Mouse (Mus musculus) heart, embryonic 16.5 days (tissue): ENCODE results near the gene Car3. TPM values are rescaled to one million over a fixed set of nuclear protein-coding genes. Genes with fewer than 3 reads are reported as not detected.
A peak's percentile ranks its signal among the peaks of the same experiment; 100 is the strongest.

Experiments used
- ATAC-seq: fragments of 200-750 bp; cut with Nextera tagmentation; replicated peaks from 2 replicates; pipeline ENCODE4 v1.8.0; 2017; ENCODE audit warnings: moderate number of reproducible peaks; ENCODE audit not compliant: insufficient read depth, low FRiP score; ENCODE audit errors: extremely low read depth
- H3K27ac ChIP-seq: fragments of 300-500 bp; sonication (generic); 2 replicates; pipeline ENCODE4 v1.5.1; 2014; ENCODE audit warnings: mild to moderate bottlenecking, low read length, control low read depth, moderate library complexity
- H3K27me3 ChIP-seq: fragments of 300-500 bp; sonication (generic); 2 replicates; pipeline ENCODE4 v1.6.1; 2014; ENCODE audit warnings: low read length, mixed read lengths; ENCODE audit not compliant: control insufficient read depth, insufficient read depth
- H3K36me3 ChIP-seq: fragments of 300-500 bp; sonication (generic); 2 replicates; pipeline ENCODE4 v1.6.1; 2014; ENCODE audit not compliant: control insufficient read depth, insufficient read depth
- H3K4me1 ChIP-seq: fragments of 300-500 bp; sonication (generic); 2 replicates; pipeline ENCODE4 v1.6.1; 2014; ENCODE audit warnings: low read length, mixed read lengths; ENCODE audit not compliant: control insufficient read depth, insufficient read depth
- H3K4me2 ChIP-seq: fragments of 300-500 bp; sonication (generic); 2 replicates; pipeline ENCODE4 v1.6.1; 2014; ENCODE audit warnings: low read depth, mild to moderate bottlenecking, control low read depth, low read length
- H3K4me3 ChIP-seq: fragments of 300-500 bp; sonication (generic); 2 replicates; pipeline ENCODE4 v1.5.1; 2014; ENCODE audit warnings: mild to moderate bottlenecking, control low read depth, low read length
- H3K9ac ChIP-seq: fragments of 300-500 bp; sonication (generic); 2 replicates; pipeline ENCODE4 v1.6.1; 2014; ENCODE audit warnings: low read length, control low read depth
- H3K9me3 ChIP-seq: fragments of 300-500 bp; sonication (generic); replicated peaks from 2 replicates; pipeline ENCODE4 v1.6.1; 2016; ENCODE audit warnings: low read length; ENCODE audit not compliant: control insufficient read depth
- WGBS: fragments of 180-500 bp; shearing (Covaris S2); extraction: QIAGEN DNeasy Blood & Tissue Kit; methylation state at CpG from one replicate; pipeline ENCODE4 v1.1.7; 2014; 5-methylcytosine and 5-hydroxymethylcytosine counted together
- polyA plus RNA-seq: library from polyadenylated mRNA; unstranded; fragments of >200 nt; fragmentation: Nextera tagmentation; extraction: Ambion mirVana; gene quantifications from 2 replicates; pipeline ENCODE4 v1.2.1, GENCODE M21; 2015

The Car3 gene
- polyA plus RNA-seq, 1 experiment from 2014 or later, result 9.1 TPM

GRCm38 (mm10) chr3:14889716-14890409 lies 26.6 kb downstream of the Car3 start:
- H3K4me1 ChIP-seq, result no peaks in the 10 kb centered on the region
- H3K36me3 ChIP-seq, result no peaks in the 10 kb centered on the region
- H3K4me2 ChIP-seq, result peak overlapping the region; percentile 13; the same call in 1 of the 2 replicates
- no peak for ATAC-seq
- no peak overlapping the region for H3K4me3 ChIP-seq
- H3K27me3 ChIP-seq, result no peaks in the 10 kb centered on the region
- no peak overlapping the region for H3K9ac ChIP-seq
- no peaks in the 10 kb centered on the region for H3K9me3 ChIP-seq
- no peak overlapping the region; the same call in 1 of the 2 replicates for H3K27ac ChIP-seq
- 51% methylated on average over 4 of the region's 4 CpGs for WGBS

- Histone ChIP-seq H3K36me3 (peaks cover 3% of the 10 kb centered on the region; the same call in 1 of the 2 replicates), H3K9me3 (no peaks in the 10 kb centered on the region), H3K9ac (no peak overlapping the region), H3K27me3 (no peaks in the 10 kb centered on the region), H3K4me1 (no peaks in the 10 kb centered on the region), H3K27ac (no peak overlapping the region), H3K4me2 (no peak overlapping the region), H3K4me3 (no peak overlapping the region)
- no peak for ATAC-seq
- 77% methylated on average over 3 of the region's 3 CpGs for WGBS
Observed at GRCm38 (mm10) chr3:14892991-14893390, 29.7 kb downstream of the Car3 start.

- WGBS, result 68% methylated on average over 5 of the region's 5 CpGs
- no peak for ATAC-seq
- no peak overlapping the region for H3K4me2 ChIP-seq
- H3K36me3 ChIP-seq, result peaks cover 3% of the 10 kb centered on the region; the same call in 1 of the 2 replicates
- no peaks in the 10 kb centered on the region for H3K9me3 ChIP-seq
- H3K27me3 ChIP-seq, result no peaks in the 10 kb centered on the region
- no peak overlapping the region for H3K27ac ChIP-seq
- no peaks in the 10 kb centered on the region for H3K4me1 ChIP-seq
- no peak overlapping the region for H3K9ac ChIP-seq
- H3K4me3 ChIP-seq, result no peak overlapping the region
Observed at GRCm38 (mm10) chr3:14893700-14894099, 30.4 kb downstream of the Car3 start.

- 92% methylated on average over 3 of the region's 3 CpGs for whole genome bisulfite sequencing
- Histone ChIP-seq H3K27ac (no peak overlapping the region), H3K4me2 (no peak overlapping the region), H3K36me3 (peaks cover 5% of the 10 kb centered on the region; the same call in 1 of the 2 replicates), H3K4me1 (no peaks in the 10 kb centered on the region), H3K4me3 (no peak overlapping the region), H3K27me3 (no peaks in the 10 kb centered on the region), H3K9me3 (no peaks in the 10 kb centered on the region), H3K9ac (no peak overlapping the region)
- ATAC-seq, result no peak
Observed at GRCm38 (mm10) chr3:14895333-14895732, 32.0 kb downstream of the Car3 start.

- Histone ChIP-seq H3K27ac (no peak overlapping the region), H3K9ac (no peak overlapping the region), H3K4me1 (no peaks in the 10 kb centered on the region), H3K27me3 (no peaks in the 10 kb centered on the region), H3K4me3 (no peak overlapping the region), H3K36me3 (peaks cover 7% of the 10 kb centered on the region; the same call in 1 of the 2 replicates), H3K4me2 (no peak overlapping the region), H3K9me3 (no peaks in the 10 kb centered on the region)
- ATAC-seq, result no peak
- WGBS, result 71% methylated on average over 6 of the region's 6 CpGs
Observed at GRCm38 (mm10) chr3:14897770-14898169, 34.5 kb downstream of the Car3 start.

- Histone ChIP-seq H3K27ac (no peak overlapping the region), H3K4me2 (no peak overlapping the region), H3K36me3 (peaks cover 5% of the 10 kb centered on the region; the same call in 1 of the 2 replicates), H3K9ac (no peak overlapping the region), H3K4me1 (no peaks in the 10 kb centered on the region), H3K9me3 (no peaks in the 10 kb centered on the region), H3K4me3 (no peak overlapping the region), H3K27me3 (no peaks in the 10 kb centered on the region)
- ATAC-seq, result no peak
- WGBS, result 88% methylated on average over 3 of the region's 3 CpGs
Observed at GRCm38 (mm10) chr3:14903380-14903779, 40.1 kb downstream of the Car3 start.

GRCm38 (mm10) chr3:14904165-14904564 lies 40.9 kb downstream of the Car3 start:
- Histone ChIP-seq H3K9ac (no peak overlapping the region), H3K4me2 (no peak overlapping the region), H3K27me3 (no peaks in the 10 kb centered on the region), H3K27ac (no peak overlapping the region), H3K36me3 (peaks cover 5% of the 10 kb centered on the region; the same call in 1 of the 2 replicates), H3K9me3 (no peaks in the 10 kb centered on the region), H3K4me3 (no peak overlapping the region), H3K4me1 (no peaks in the 10 kb centered on the region)
- no peak for ATAC-seq
- WGBS, result 76% methylated on average over 3 of the region's 3 CpGs

- no peaks in the 10 kb centered on the region for H3K4me1 ChIP-seq
- no peak overlapping the region for H3K27ac ChIP-seq
- H3K36me3 ChIP-seq, result no peaks in the 10 kb centered on the region; the same call in 1 of the 2 replicates
- no peak overlapping the region for H3K9ac ChIP-seq
- no peaks in the 10 kb centered on the region for H3K27me3 ChIP-seq
- no peak overlapping the region for H3K4me3 ChIP-seq
- no peaks in the 10 kb centered on the region for H3K9me3 ChIP-seq
- no peak for ATAC-seq
- 30% methylated on average over 1 of the region's 1 CpGs for WGBS
- H3K4me2 ChIP-seq, result no peak overlapping the region
Observed at GRCm38 (mm10) chr3:14907271-14907670, 44.0 kb downstream of the Car3 start.

- Histone ChIP-seq H3K4me2 (no peak overlapping the region), H3K27me3 (no peaks in the 10 kb centered on the region), H3K9ac (no peak overlapping the region), H3K9me3 (no peaks in the 10 kb centered on the region), H3K27ac (no peak overlapping the region), H3K36me3 (no peaks in the 10 kb centered on the region), H3K4me3 (no peak overlapping the region), H3K4me1 (no peaks in the 10 kb centered on the region)
- ATAC-seq, result no peak
- WGBS, result 83% methylated on average over 4 of the region's 4 CpGs
Observed at GRCm38 (mm10) chr3:14911992-14912582, 48.8 kb downstream of the Car3 start.
